ENCODE assay signal across 1 mouse cellular context in the genomic region with DNA sequence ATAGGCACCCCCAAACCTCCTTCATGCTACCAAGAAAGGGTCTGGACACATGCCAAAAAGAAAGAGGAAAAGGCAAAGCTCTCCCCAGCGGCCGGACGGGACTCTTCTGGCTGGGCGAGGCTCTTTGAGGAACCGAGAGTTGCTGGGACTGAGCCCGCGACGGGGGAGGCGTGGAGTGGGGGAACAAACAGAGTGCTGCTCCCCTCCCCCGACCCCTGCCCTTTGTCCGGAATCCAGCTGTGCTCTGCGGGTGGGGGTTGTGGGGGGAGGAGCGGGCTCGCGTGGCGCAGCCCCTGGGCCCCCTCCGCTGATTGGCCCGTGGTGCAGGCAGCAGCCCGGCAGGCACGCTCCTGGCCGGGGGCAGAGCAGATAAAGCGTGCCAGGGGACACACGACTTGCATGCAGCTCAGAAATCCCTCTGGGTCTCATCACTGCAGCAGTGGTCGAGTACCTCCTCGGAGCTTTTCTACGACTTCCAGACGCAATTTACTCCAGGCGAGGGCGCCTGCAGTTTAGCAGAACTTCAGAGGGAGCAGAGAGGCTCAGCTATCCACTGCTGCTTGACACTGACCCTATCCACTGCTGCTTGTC.
TF ChIP-seq lines count a peak whose summit lies in the region.

A gene (plus strand): TSS at position 400 of the 591 bp plus-strand sequence.

TF ChIP-seq in CH12.LX, 34 proteins besides CTCF, POLR2A, EP300 and RAD21 (continued from another document):
- TF ChIP-seq NRF1 (IDR thresholded peaks at IDR 0.05; ENCODE audit: low read depth, low read length) (no peak), IRF4 (IDR thresholded peaks at IDR 0.05; ENCODE audit: low read depth, low read length) (peak; percentile 88), E2F4 (IDR thresholded peaks at IDR 0.05; ENCODE audit: insufficient replicate concordance, low read depth, low read length) (no peak), MEF2A (IDR thresholded peaks at IDR 0.05; ENCODE audit: borderline replicate concordance, low read depth, low read length) (no peak), JUN (IDR thresholded peaks at IDR 0.05; ENCODE audit: insufficient read depth, low read depth, low read length) (no peak), MYC (IDR thresholded peaks at IDR 0.05; ENCODE audit: low read depth, low read length) (0 out of 2 replicates have a peak, but pooled peaks have one; percentile 25), ZMIZ1 (IDR thresholded peaks at IDR 0.05; ENCODE audit: low read depth, low read length) (no peak), UBTF (IDR thresholded peaks at IDR 0.05; ENCODE audit: low read depth, low read length) (no peak), CHD1 (IDR thresholded peaks at IDR 0.05; ENCODE audit: low read depth, low read length) (no peak)
